In the genomic region with DNA sequence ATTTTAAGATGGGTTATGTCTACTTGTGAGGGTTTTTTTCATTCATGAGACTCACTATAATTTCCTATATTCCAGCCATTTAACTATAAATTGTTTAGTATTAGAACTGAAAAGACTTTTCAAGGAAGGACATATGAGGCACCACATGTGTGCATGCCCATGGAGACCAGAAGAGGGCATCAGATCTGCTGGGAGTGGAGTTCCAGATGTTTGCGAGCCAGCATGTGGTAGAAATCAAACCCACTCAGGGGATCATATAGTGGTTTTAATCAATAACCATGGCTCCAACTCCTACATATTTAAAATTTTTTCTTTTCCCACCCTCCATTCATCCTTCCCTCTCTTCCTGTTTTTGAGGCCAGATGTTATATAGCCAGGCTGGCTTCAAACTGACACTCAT, we compare ENCODE assay signal across 13 mouse cellular contexts. TPM values are rescaled to one million over a fixed set of nuclear protein-coding genes. Genes with fewer than 3 reads are reported as not detected.
DNase-seq lines count a peak whose midpoint lies in the region; ATAC-seq and TF ChIP-seq lines count a peak whose summit lies in the region.
"Had no signal": no experiment of that assay in that cellular context is flagged by ENCODE, and none has a peak within 500 bp of the region (broad histone marks: within the 10 kb centered on the region; RNA-seq: fewer than 3 reads in every experiment).

No protein-coding gene starts in this region.

- no peak overlapping the region for H3K9ac ChIP-seq in liver, postnatal 0 days (replicated peaks)

- 45% methylated on average over 1 of the region's 1 CpGs for WGBS in liver, postnatal 0 days (ENCODE audit: insufficient replicate concordance)
- WGBS in bone marrow, adult 2 months: 23% methylated on average over 1 of the region's 1 CpGs

- no peaks in the 10 kb centered on the region for H3K36me3 ChIP-seq in liver, postnatal 0 days (replicated peaks; ENCODE audit: insufficient read depth, low read length)

- 0 out of 2 replicates have a peak, but pooled peaks cover 2% of the 10 kb centered on the region for H3K4me1 ChIP-seq in liver, postnatal 0 days (ENCODE audit: insufficient read depth)
- no peaks in the 10 kb centered on the region for H3K4me1 ChIP-seq in bone marrow, adult 2 months (ENCODE audit: control insufficient read depth, insufficient read depth, low read length)

- ATAC-seq in liver, postnatal 0 days: no peak
- 0 out of 2 replicates have a peak, but pooled peaks have one; percentile 46 for ATAC-seq in megakaryocyte progenitor cell, adult 5-6 weeks (replicated peaks; ENCODE audit: poor library complexity)

- no peak overlapping the region for H3K4me2 ChIP-seq in liver, postnatal 0 days (ENCODE audit: low read depth, low read length)

- no peak overlapping the region for H3K27ac ChIP-seq in liver, postnatal 0 days (ENCODE audit: low read depth)
- no peak overlapping the region for H3K27ac ChIP-seq in bone marrow, adult 2 months (ENCODE audit: control insufficient read depth, insufficient read depth, low read depth, low read length, poor library complexity)

- no peak overlapping the region for H3K4me3 ChIP-seq in liver, postnatal 0 days (ENCODE audit: low read depth, low read length)
- no peak overlapping the region for H3K4me3 ChIP-seq in bone marrow, adult 2 months (replicated peaks; ENCODE audit: control insufficient read depth, low read depth, low read length)
- H3K4me3 ChIP-seq: erythroblast, embryonic 14.5 days had no signal

- H3K27me3 ChIP-seq in liver, postnatal 0 days (ENCODE audit: insufficient read depth, low read length): no peaks in the 10 kb centered on the region

- H3K9me3 ChIP-seq in liver, postnatal 0 days (ENCODE audit: low read length): no peaks in the 10 kb centered on the region

- TF ChIP-seq EP300 in liver, postnatal 0 days (IDR thresholded peaks at IDR 0.05; ENCODE audit: low read depth): no peak

- no peak for TF ChIP-seq POLR2A in bone marrow, adult 2 months (IDR thresholded peaks at IDR 0.05; ENCODE audit: borderline replicate concordance, control insufficient read depth, low read depth, low read length)

- peak; percentile 51 for TF ChIP-seq CTCF in liver, postnatal 0 days (IDR thresholded peaks at IDR 0.05; ENCODE audit: low read depth)
- TF ChIP-seq CTCF in bone marrow, adult 2 months (IDR thresholded peaks at IDR 0.05; ENCODE audit: control insufficient read depth, insufficient read depth, low read length): 0 out of 2 replicates have a peak, but pooled peaks have one; percentile 16

- DNase-seq in adrenal gland, postnatal 14 days: peak; percentile 20
- DNase-seq in adrenal gland, postnatal 10 days: no peak
- DNase-seq in liver, postnatal 0 days: no peak
- DNase-seq in liver: no peak
- no peak for DNase-seq in left cerebral cortex, adult 8-10 months (ENCODE audit: low spot score in 2 of 2)
- DNase-seq in cerebellum, adult 8-10 months: no peak
- DNase-seq: B cell, adult 2 months; gastrocnemius, postnatal 25 days; kidney, postnatal 10 days had no signal

RNA-seq across cellular contexts. Expression of a gene that starts 15.3 kb away (rescaled TPM):
- 3.5 and 4.5 TPM in 2 replicates for total RNA-seq in adrenal gland, postnatal 14 days (2021)
- 1 to 10 TPM; 2.6 to 3.5 TPM for total RNA-seq in adrenal gland, postnatal 10 days (2021)
- 0.29 and 0.44 TPM in 2 replicates for polyA plus RNA-seq in liver, postnatal 0 days (2015; fragmentation: Nextera tagmentation; extraction: Ambion mirVana)
- polyA plus RNA-seq in bone marrow, adult 2 months (2011; ENCODE audit: insufficient read depth, insufficient read length, low replicate concordance, missing spikeins): not detected in 2 replicates
- total RNA-seq in megakaryocyte progenitor cell, adult 5-6 weeks (2015): 0.05 and 0.68 TPM in 2 replicates
- total RNA-seq in megakaryocyte progenitor cell, adult 5-6 weeks (2017): 0.30 and 0.58 TPM in 2 replicates
- 10 to 100 TPM; 11.3 to 13.8 (median 13.1) TPM for total RNA-seq in left cerebral cortex, adult 8-10 months (2022)
- polyA plus RNA-seq: erythroblast, embryonic 14.5 days had no signal

RNA-seq across cellular contexts. Expression of a gene that starts 56.3 kb away (rescaled TPM):
- 0.74 and 0.86 TPM in 2 replicates for total RNA-seq in adrenal gland, postnatal 14 days (2021)
- 1 to 10 TPM in 1 of 2 experiments, under 1 TPM in 1; 0.75 to 1.4 TPM for total RNA-seq in adrenal gland, postnatal 10 days (2021)
- polyA plus RNA-seq in liver, postnatal 0 days (2015; fragmentation: Nextera tagmentation; extraction: Ambion mirVana): 0.08 and 0.28 TPM in 2 replicates
- polyA plus RNA-seq in bone marrow, adult 2 months (2011; ENCODE audit: insufficient read depth, insufficient read length, low replicate concordance, missing spikeins): not detected in 2 replicates
- not detected in 2 replicates for total RNA-seq in megakaryocyte progenitor cell, adult 5-6 weeks (2015)
- not detected in 2 replicates for total RNA-seq in megakaryocyte progenitor cell, adult 5-6 weeks (2017)
- 10 to 100 TPM; 70.6 to 84.4 (median 78.8) TPM for total RNA-seq in left cerebral cortex, adult 8-10 months (2022)
- total RNA-seq: neutrophil, adult 5-6 weeks had no signal
- polyA plus RNA-seq: erythroblast, embryonic 14.5 days had no signal

RNA-seq across cellular contexts. Expression of a gene that starts 56.8 kb away (rescaled TPM):
- 144 and 161 TPM in 2 replicates for total RNA-seq in adrenal gland, postnatal 14 days (2021)
- 100 to 1,000 TPM; 125 to 160 TPM for total RNA-seq in adrenal gland, postnatal 10 days (2021)
- polyA plus RNA-seq in liver, postnatal 0 days (2015; fragmentation: Nextera tagmentation; extraction: Ambion mirVana): 3.8 and 4.4 TPM in 2 replicates
- 4.9 and 7.4 TPM in 2 replicates for polyA plus RNA-seq in bone marrow, adult 2 months (2011; ENCODE audit: insufficient read depth, insufficient read length, low replicate concordance, missing spikeins)
- total RNA-seq in megakaryocyte progenitor cell, adult 5-6 weeks (2015): 2.4 and 5.6 TPM in 2 replicates
- 1.7 and 2.8 TPM in 2 replicates for total RNA-seq in megakaryocyte progenitor cell, adult 5-6 weeks (2017)
- total RNA-seq in left cerebral cortex, adult 8-10 months (2022): 10 to 100 TPM; 14.7 to 18.7 (median 16.0) TPM

Comparison
In these comparisons a context has a peak if more than half of its experiments do, and no peak if none do; other contexts are left out.
1. RNA of a gene that starts 56.3 kb away (total RNA-seq): 70.6 to 84.4 TPM in left cerebral cortex, adult 8-10 months; 0.75 to 1.4 TPM in adrenal gland, postnatal 10 days, 0.74 to 0.86 TPM in adrenal gland, postnatal 14 days and not detected in megakaryocyte progenitor cell, adult 5-6 weeks; every median in the first group is over 10 times any median in the second.